Mouse (Mus musculus) stomach, postnatal 0 days (tissue): ENCODE data around the gene Narf. TPM values are rescaled to one million over a fixed set of nuclear protein-coding genes. Genes with fewer than 3 reads are reported as not detected.

Experiments
- ATAC-seq: fragments of 200-750 bp; cut with Nextera tagmentation; 2 replicates; pipeline ENCODE4 v1.8.0; 2017; ENCODE audit not compliant: low FRiP score, low TSS enrichment
- DNase-seq: peaks from one replicate; pipeline ENCODE4 v3.0.0-alpha.2; 2016; ENCODE audit warnings: low spot score
- H3K27ac ChIP-seq: fragments of 300-500 bp; sonication (generic); replicated peaks from 2 replicates; pipeline ENCODE4 v1.5.1; 2014; ENCODE audit warnings: mild to moderate bottlenecking, control low read depth
- H3K27me3 ChIP-seq: fragments of 300-500 bp; sonication (generic); 2 replicates; pipeline ENCODE4 v1.6.1; 2014; ENCODE audit warnings: low read length; ENCODE audit not compliant: control insufficient read depth, insufficient read depth
- H3K36me3 ChIP-seq: fragments of 300-500 bp; sonication (generic); 2 replicates; pipeline ENCODE4 v1.6.1; 2014; ENCODE audit warnings: low read length, mixed read lengths; ENCODE audit not compliant: control insufficient read depth, insufficient read depth
- H3K4me1 ChIP-seq: fragments of 300-500 bp; sonication (generic); replicated peaks from 2 replicates; pipeline ENCODE4 v1.6.1; 2014; ENCODE audit warnings: antibody characterized with exemption; ENCODE audit not compliant: control insufficient read depth, insufficient read depth
- H3K4me2 ChIP-seq: fragments of 300-500 bp; sonication (generic); replicated peaks from 2 replicates; pipeline ENCODE4 v1.6.1; 2014; ENCODE audit warnings: low read depth, mild to moderate bottlenecking, control low read depth, moderate library complexity
- H3K4me3 ChIP-seq: fragments of 300-500 bp; sonication (generic); 2 replicates; pipeline ENCODE4 v1.5.1; 2014; ENCODE audit warnings: low read depth, low read length, control low read depth
- H3K9ac ChIP-seq: fragments of 300-500 bp; sonication (generic); 2 replicates; pipeline ENCODE4 v1.6.1; 2014; ENCODE audit warnings: mild to moderate bottlenecking, low read length, control low read depth, mixed read lengths
- H3K9me3 ChIP-seq: fragments of 300-500 bp; sonication (generic); 2 replicates; pipeline ENCODE4 v1.6.1; 2016; ENCODE audit warnings: low read length; ENCODE audit not compliant: control insufficient read depth
- CTCF ChIP-seq: IDR thresholded peaks from 2 replicates; pipeline ENCODE4 v1.5.1; 2016; ENCODE audit warnings: antibody characterized with exemption, low read depth, mild to moderate bottlenecking, moderate library complexity
- EP300 ChIP-seq: optimal IDR thresholded peaks from 2 replicates; pipeline ENCODE3; 2016; ENCODE audit warnings: antibody characterized with exemption
- WGBS: fragments of 180-500 bp; shearing (Covaris S2); extraction: QIAGEN DNeasy Blood & Tissue Kit; methylation state at CpG from one replicate; pipeline ENCODE4 v1.1.7; 2014; 5-methylcytosine and 5-hydroxymethylcytosine counted together
- polyA plus RNA-seq: library from polyadenylated mRNA; unstranded; fragments of >200 nt; fragmentation: Nextera tagmentation; extraction: Ambion mirVana; gene quantifications from 2 replicates; pipeline ENCODE4 v1.2.1, GENCODE M21; 2015

Narf gene
- polyA plus RNA-seq: 19.3 and 19.8 TPM in 2 replicates

DNA sequence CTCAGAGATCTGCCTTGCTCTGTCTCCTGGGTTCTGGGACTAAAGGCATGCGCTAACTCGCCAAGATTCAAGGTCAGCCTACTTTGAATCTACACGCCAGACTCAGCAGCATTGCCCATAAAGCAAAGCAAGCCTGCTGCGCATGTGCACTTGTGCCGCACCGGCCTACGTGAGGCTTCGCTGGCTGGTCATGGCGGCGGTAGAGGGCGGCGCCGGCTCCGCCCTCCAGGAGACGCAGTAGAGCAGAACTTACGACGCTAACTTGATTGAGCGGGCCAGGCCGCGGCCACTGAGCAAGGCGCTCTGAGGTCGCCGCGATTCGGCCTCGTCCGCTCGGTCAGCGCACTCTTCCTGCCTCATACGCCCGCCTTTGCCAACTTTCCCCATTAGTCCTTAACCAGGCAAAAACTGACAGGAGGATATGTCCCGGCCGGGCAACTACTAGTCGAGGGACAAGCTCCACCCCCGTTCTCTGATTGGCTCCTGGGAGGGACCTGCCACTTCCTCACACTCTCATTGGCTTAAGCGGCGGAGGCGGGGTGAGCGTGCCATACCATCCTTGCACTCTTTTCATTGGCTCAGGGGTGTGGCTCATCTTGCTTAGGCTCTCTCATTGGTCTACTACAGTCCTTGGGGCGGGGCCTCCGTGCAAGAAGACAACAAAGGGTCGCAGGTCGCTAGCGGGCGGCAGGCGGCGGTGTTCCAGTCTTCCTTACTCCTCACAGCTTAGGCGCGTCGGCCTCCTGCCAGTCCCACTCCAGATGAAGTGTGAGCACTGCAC, at the start of gene Narf:
Gene Narf (plus strand): TSS at position 690 of the 781 bp plus-strand sequence.
- under 1% methylated on average over 50 of the region's 50 CpGs for WGBS
- H3K36me3 ChIP-seq: peaks cover 3% of the 10 kb centered on the region
- H3K4me1 ChIP-seq: no peaks in the 10 kb centered on the region
- no peaks in the 10 kb centered on the region for H3K27me3 ChIP-seq
- ATAC-seq: peak; percentile 99
- peak within 1 kb of the TSS; percentile 75 for H3K4me3 ChIP-seq
- H3K9me3 ChIP-seq: no peaks in the 10 kb centered on the region
- H3K4me2 ChIP-seq: peak within 1 kb of the TSS; percentile 80
- peak within 1 kb of the TSS; percentile 99 for H3K27ac ChIP-seq
- DNase-seq: peak; percentile 99
- TF ChIP-seq EP300 (peak; percentile 41), CTCF (peak; percentile 82)
- peak within 1 kb of the TSS; percentile 83 for H3K9ac ChIP-seq

DNA sequence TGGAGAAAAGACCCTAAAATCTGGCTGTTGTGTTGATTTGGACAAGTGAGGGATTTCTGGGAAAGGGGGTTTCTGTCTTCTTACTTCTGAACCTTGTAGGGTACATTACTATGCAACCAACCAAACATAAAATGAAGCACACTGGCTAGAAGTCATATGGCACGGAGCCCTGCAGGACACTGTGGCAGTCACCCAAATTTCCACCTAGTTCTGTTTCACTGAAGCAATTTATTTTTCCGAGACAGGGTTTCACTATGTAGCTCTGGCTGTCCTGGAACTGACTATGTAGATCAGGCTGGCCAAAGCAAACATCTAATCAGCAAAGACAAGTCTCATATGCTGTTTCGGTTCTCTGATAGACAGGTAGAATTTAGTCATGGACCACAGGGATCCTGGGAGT, 47.4 kb upstream of the Narf start:
- no peak overlapping the region for H3K4me2 ChIP-seq
- H3K27ac ChIP-seq: no peak overlapping the region
- DNase-seq: no peak

DNA sequence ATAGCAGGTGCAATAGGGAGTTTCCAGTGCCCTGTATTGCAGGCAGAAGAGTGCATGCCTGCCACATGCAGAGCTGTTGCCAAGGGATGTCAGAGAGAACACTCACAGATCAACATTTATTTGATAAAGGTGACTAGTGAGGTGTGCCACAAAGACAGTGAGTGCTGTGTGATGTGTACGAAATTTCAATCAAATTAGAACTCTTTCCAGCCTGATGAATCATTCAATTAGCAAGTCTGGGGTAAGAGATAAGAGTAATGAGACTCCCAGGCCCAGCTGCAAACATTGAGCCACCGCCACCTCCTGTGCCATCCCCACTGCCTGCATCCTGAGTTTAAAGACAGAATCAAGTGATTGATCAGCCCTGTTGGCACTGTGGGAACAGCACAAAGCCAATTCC, 44.3 kb upstream of the Narf start:
- no peak for DNase-seq
- no peaks in the 10 kb centered on the region for H3K4me1 ChIP-seq
- WGBS: 65% methylated on average over 2 of the region's 2 CpGs
- no peaks in the 10 kb centered on the region for H3K27me3 ChIP-seq
- no peaks in the 10 kb centered on the region for H3K9me3 ChIP-seq
- H3K27ac ChIP-seq: no peak overlapping the region
- ATAC-seq: no peak
- TF ChIP-seq CTCF (no peak), EP300 (no peak)
- no peak overlapping the region for H3K4me2 ChIP-seq
- H3K36me3 ChIP-seq: no peaks in the 10 kb centered on the region
- H3K9ac ChIP-seq: no peak overlapping the region
- H3K4me3 ChIP-seq: no peak overlapping the region

More for the DNA sequence above, 47.4 kb upstream of the Narf start:
- ATAC-seq: no peak
- TF ChIP-seq CTCF (no peak), EP300 (no peak)
- Histone ChIP-seq H3K9ac (no peak overlapping the region), H3K4me3 (no peak overlapping the region), H3K9me3 (no peaks in the 10 kb centered on the region), H3K27me3 (no peaks in the 10 kb centered on the region), H3K36me3 (no peaks in the 10 kb centered on the region), H3K4me1 (no peaks in the 10 kb centered on the region)
- WGBS: 71% methylated on average over 3 of the region's 3 CpGs

DNA sequence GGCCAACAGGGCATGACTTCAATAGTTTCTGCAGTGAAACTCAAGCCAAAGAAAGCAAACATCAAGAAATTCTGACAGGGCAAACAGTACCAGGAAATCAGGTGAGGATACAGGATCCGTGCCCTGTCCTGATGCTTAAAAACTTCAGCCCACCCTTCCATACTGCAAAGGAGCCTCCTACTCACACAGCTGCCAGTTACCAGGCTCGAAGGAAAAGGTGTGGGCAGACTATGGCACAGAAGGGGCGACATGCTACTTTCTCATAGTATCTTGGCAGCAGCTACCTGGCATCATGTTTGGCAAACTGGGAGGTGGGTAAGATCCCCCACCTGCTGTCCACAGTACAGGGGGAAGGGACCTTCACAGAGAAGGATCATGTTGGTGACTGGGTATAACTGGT, 43.6 kb upstream of the Narf start:
- H3K4me1 ChIP-seq: no peaks in the 10 kb centered on the region
- TF ChIP-seq CTCF: no peak
- TF ChIP-seq EP300: no peak
- no peak overlapping the region for H3K4me3 ChIP-seq
- no peak overlapping the region for H3K27ac ChIP-seq
- 73% methylated on average over 3 of the region's 3 CpGs for WGBS
- no peaks in the 10 kb centered on the region for H3K36me3 ChIP-seq
- ATAC-seq: no peak
- H3K27me3 ChIP-seq: no peaks in the 10 kb centered on the region
- no peak overlapping the region for H3K4me2 ChIP-seq
- H3K9me3 ChIP-seq: no peaks in the 10 kb centered on the region
- no peak for DNase-seq
- no peak overlapping the region for H3K9ac ChIP-seq

DNA sequence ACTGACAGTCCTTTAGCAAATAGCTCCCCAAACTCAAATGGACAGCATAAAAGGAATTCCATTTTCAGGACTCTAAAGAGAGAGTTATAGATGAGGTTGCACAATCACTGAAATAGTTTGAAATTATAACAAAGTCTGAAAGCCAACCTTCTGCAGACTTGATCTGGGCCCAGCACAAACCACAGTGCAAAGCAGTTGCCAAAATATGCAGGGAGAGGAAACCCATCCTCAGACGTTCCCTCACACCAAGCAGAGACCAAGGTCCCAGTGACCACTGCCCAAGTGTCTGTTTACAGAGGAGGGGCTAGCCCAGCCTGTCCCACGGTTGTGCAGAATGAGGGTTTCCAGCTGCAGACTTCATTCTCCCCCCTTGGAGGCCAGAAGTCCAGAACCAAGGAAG, 38.4 kb upstream of the Narf start:
- Histone ChIP-seq H3K4me1 (no peaks in the 10 kb centered on the region), H3K27me3 (no peaks in the 10 kb centered on the region), H3K4me2 (no peak overlapping the region), H3K27ac (0 out of 2 replicates have a peak overlapping the region, but pooled peaks have one; percentile 40), H3K4me3 (no peak overlapping the region), H3K36me3 (no peaks in the 10 kb centered on the region), H3K9ac (no peak overlapping the region), H3K9me3 (no peaks in the 10 kb centered on the region)
- ATAC-seq (no peak; the same call in 1 of the 2 replicates), DNase-seq (no peak)
- TF ChIP-seq CTCF (no peak), EP300 (no peak)
- 17% methylated on average over 2 of the region's 2 CpGs for whole genome bisulfite sequencing

DNA sequence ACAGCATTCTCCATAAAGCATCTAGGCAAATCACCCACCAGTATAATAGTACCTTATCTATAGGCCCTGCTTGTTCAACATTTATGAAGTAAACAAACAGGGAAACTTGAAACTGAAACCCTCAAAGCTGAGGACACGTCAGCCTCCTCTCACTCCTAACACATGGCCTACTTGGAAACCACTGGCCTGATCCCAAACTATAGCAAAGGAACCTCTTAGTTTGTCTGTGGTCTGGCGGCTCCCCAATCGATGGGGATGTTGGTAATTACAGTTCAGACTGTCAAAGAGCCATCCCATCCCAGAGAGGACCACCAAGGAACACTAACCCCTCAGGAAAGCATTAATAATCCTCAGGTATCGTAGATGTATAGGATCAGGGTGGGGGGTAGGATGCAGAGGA, 37.2 kb upstream of the Narf start:
- DNase-seq: no peak

More for the DNA sequence above, 37.2 kb upstream of the Narf start:
- Histone ChIP-seq H3K27me3 (no peaks in the 10 kb centered on the region), H3K4me2 (no peak overlapping the region), H3K36me3 (no peaks in the 10 kb centered on the region), H3K9me3 (no peaks in the 10 kb centered on the region), H3K9ac (no peak overlapping the region), H3K27ac (no peak overlapping the region), H3K4me1 (no peaks in the 10 kb centered on the region), H3K4me3 (no peak overlapping the region)
- TF ChIP-seq EP300 (no peak), CTCF (no peak)
- no peak for ATAC-seq
- 74% methylated on average over 4 of the region's 4 CpGs for WGBS
